8 mouse cellular contexts compared by ENCODE assay signal in the genomic region with DNA sequence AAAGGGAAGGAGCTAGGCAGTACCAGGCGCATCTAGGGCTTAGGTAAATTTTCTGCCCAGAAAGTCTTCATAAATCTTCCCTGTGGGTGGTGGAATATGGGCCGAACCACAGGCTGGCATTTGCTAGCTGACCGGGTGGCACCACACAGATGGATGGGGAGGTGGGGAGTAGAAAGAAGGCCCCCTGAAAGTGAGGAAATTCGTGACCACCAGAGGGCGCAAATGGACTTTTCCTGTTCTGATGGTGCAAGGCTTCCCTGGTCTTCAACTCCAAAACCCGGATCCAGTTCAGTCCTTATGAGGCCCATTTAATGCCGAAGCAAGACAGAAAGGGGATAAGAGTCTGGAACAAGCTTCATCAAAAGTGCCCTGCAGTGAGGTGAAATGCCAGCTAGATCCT. TPM values are rescaled to one million over a fixed set of nuclear protein-coding genes. Genes with fewer than 3 reads are reported as not detected.
DNase-seq lines count a peak whose midpoint lies in the region; ATAC-seq and TF ChIP-seq lines count a peak whose summit lies in the region.

No protein-coding gene starts in this region.

- no peaks in the 10 kb centered on the region for H3K9me3 ChIP-seq in hindbrain, embryonic 10.5 days
- no peaks in the 10 kb centered on the region for H3K9me3 ChIP-seq in hindbrain, embryonic 13.5 days

- H3K4me1 ChIP-seq in hindbrain, embryonic 10.5 days (replicated peaks), result peaks cover 23% of the 10 kb centered on the region
- H3K4me1 ChIP-seq in hindbrain, embryonic 13.5 days (replicated peaks), result peaks cover 22% of the 10 kb centered on the region
- peaks cover 10% of the 10 kb centered on the region for H3K4me1 ChIP-seq in thymus, adult 2 months (replicated peaks; ENCODE audit: control insufficient read depth, insufficient read depth, low read length)

- no peak overlapping the region for H3K9ac ChIP-seq in hindbrain, embryonic 13.5 days

- 14% methylated on average over 7 of the region's 7 CpGs for WGBS in hindbrain, embryonic 10.5 days
- 14% methylated on average over 7 of the region's 7 CpGs for WGBS in hindbrain, embryonic 13.5 days
- 2% methylated on average over 7 of the region's 7 CpGs for WGBS in thymus, adult 2 months

- no peak overlapping the region for H3K4me2 ChIP-seq in hindbrain, embryonic 13.5 days

- no peak for TF ChIP-seq POLR2A in thymus, adult 2 months (IDR thresholded peaks at IDR 0.05; ENCODE audit: control insufficient read depth, extremely low read depth, insufficient read depth, low read length, poor library complexity)

- DNase-seq in hindbrain, embryonic 10.5 days (ENCODE audit: low spot score), result peak; percentile 67
- DNase-seq in adipocyte (ENCODE audit: low spot score), result peak; percentile 71
- peak; percentile 85 for DNase-seq in embryo, embryonic 10 days (ENCODE audit: low spot score)
- DNase-seq in heart, postnatal 14 days, result peak; percentile 68 to 78
- peak; percentile 72 to 81 for DNase-seq in left cerebral cortex, adult 18-20 months (ENCODE audit: low spot score in 2 of 2)
- peak; percentile 85 for DNase-seq in naive thymus-derived CD4-positive, alpha-beta T cell, adult 2 months (ENCODE audit: low read depth)
- peak; percentile 66 for DNase-seq in thymus, adult 2 months

- no peak overlapping the region for H3K27ac ChIP-seq in hindbrain, embryonic 10.5 days
- H3K27ac ChIP-seq in hindbrain, embryonic 13.5 days, result no peak overlapping the region
- no peak overlapping the region for H3K27ac ChIP-seq in thymus, adult 2 months (ENCODE audit: control insufficient read depth, insufficient read depth, low read length)

- intact Hi-C loops in heart, postnatal 14 days (cut with DNase I), result loop anchor here (2.0 kb wide), 2 partner anchors 104 to 244 kb away; partner anchors contain the start of gene Hsp90aa1

- TF ChIP-seq CTCF in thymus, adult 2 months (IDR thresholded peaks at IDR 0.05; ENCODE audit: borderline replicate concordance, control insufficient read depth, extremely low read depth, insufficient read depth, low read length, poor library complexity), result peak; percentile 79

- no peaks in the 10 kb centered on the region for H3K36me3 ChIP-seq in hindbrain, embryonic 10.5 days
- no peaks in the 10 kb centered on the region for H3K36me3 ChIP-seq in hindbrain, embryonic 13.5 days
- H3K36me3 ChIP-seq in thymus, adult 2 months (ENCODE audit: control insufficient read depth, insufficient read depth, low read length), result no peaks in the 10 kb centered on the region

- H3K27me3 ChIP-seq in hindbrain, embryonic 10.5 days (ENCODE audit: insufficient read depth, poor library complexity, severe bottlenecking), result peaks cover 12% of the 10 kb centered on the region
- peaks cover 22% of the 10 kb centered on the region for H3K27me3 ChIP-seq in hindbrain, embryonic 13.5 days
- no peaks in the 10 kb centered on the region for H3K27me3 ChIP-seq in thymus, adult 2 months (ENCODE audit: control insufficient read depth, insufficient read depth, low read length)

- no peak overlapping the region for H3K4me3 ChIP-seq in hindbrain, embryonic 10.5 days
- H3K4me3 ChIP-seq in hindbrain, embryonic 13.5 days, result no peak overlapping the region
- H3K4me3 ChIP-seq in thymus, adult 2 months (ENCODE audit: control insufficient read depth, insufficient read depth, low read length), result no peak overlapping the region

- no peak for ATAC-seq in hindbrain, embryonic 13.5 days (ENCODE audit: low FRiP score)

RNA-seq across cellular contexts. Expression of gene Dync1h1, which starts 2.7 kb away (rescaled TPM):
- 70.8 and 74.2 TPM in 2 replicates for polyA plus RNA-seq in hindbrain, embryonic 10.5 days (2016; fragmentation: Nextera tagmentation; extraction: Ambion mirVana)
- 82.4 and 86.8 TPM in 2 replicates for polyA plus RNA-seq in hindbrain, embryonic 13.5 days (2015; fragmentation: Nextera tagmentation; extraction: Ambion mirVana)
- total RNA-seq in heart, postnatal 14 days (2021), result 100 to 1,000 TPM; 147 to 161 TPM
- 100 to 1,000 TPM; 309 to 310 TPM for total RNA-seq in left cerebral cortex, adult 18-20 months (2021)
- polyA plus RNA-seq in thymus, adult 2 months (2012; rRNA removed), result 332 and 341 TPM in 2 replicates
